Mouse (Mus musculus) heart, embryonic 16.5 days (tissue): ENCODE results near the gene Nol12. TPM values are rescaled to one million over a fixed set of nuclear protein-coding genes. Genes with fewer than 3 reads are reported as not detected.

Source experiments
- ATAC-seq: fragments of 200-750 bp; cut with Nextera tagmentation; replicated peaks from 2 replicates; pipeline ENCODE4 v1.8.0; 2017; ENCODE audit warnings: moderate number of reproducible peaks; ENCODE audit not compliant: insufficient read depth, low FRiP score; ENCODE audit errors: extremely low read depth
- H3K27ac ChIP-seq: fragments of 300-500 bp; sonication (generic); 2 replicates; pipeline ENCODE4 v1.5.1; 2014; ENCODE audit warnings: mild to moderate bottlenecking, low read length, control low read depth, moderate library complexity
- H3K27me3 ChIP-seq: fragments of 300-500 bp; sonication (generic); 2 replicates; pipeline ENCODE4 v1.6.1; 2014; ENCODE audit warnings: low read length, mixed read lengths; ENCODE audit not compliant: control insufficient read depth, insufficient read depth
- H3K36me3 ChIP-seq: fragments of 300-500 bp; sonication (generic); 2 replicates; pipeline ENCODE4 v1.6.1; 2014; ENCODE audit not compliant: control insufficient read depth, insufficient read depth
- H3K4me1 ChIP-seq: fragments of 300-500 bp; sonication (generic); 2 replicates; pipeline ENCODE4 v1.6.1; 2014; ENCODE audit warnings: low read length, mixed read lengths; ENCODE audit not compliant: control insufficient read depth, insufficient read depth
- H3K4me2 ChIP-seq: fragments of 300-500 bp; sonication (generic); 2 replicates; pipeline ENCODE4 v1.6.1; 2014; ENCODE audit warnings: low read depth, mild to moderate bottlenecking, control low read depth, low read length
- H3K4me3 ChIP-seq: fragments of 300-500 bp; sonication (generic); 2 replicates; pipeline ENCODE4 v1.5.1; 2014; ENCODE audit warnings: mild to moderate bottlenecking, control low read depth, low read length
- H3K9ac ChIP-seq: fragments of 300-500 bp; sonication (generic); 2 replicates; pipeline ENCODE4 v1.6.1; 2014; ENCODE audit warnings: low read length, control low read depth
- H3K9me3 ChIP-seq: fragments of 300-500 bp; sonication (generic); replicated peaks from 2 replicates; pipeline ENCODE4 v1.6.1; 2016; ENCODE audit warnings: low read length; ENCODE audit not compliant: control insufficient read depth
- WGBS: fragments of 180-500 bp; shearing (Covaris S2); extraction: QIAGEN DNeasy Blood & Tissue Kit; methylation state at CpG from one replicate; pipeline ENCODE4 v1.1.7; 2014; 5-methylcytosine and 5-hydroxymethylcytosine counted together
- microRNA-seq: library from miRNA; unstranded; fragments of <30 nt; microRNA quantifications from one replicate; pipeline ENCODE4, GENCODE M21; 2017
- polyA plus RNA-seq: library from polyadenylated mRNA; unstranded; fragments of >200 nt; fragmentation: Nextera tagmentation; extraction: Ambion mirVana; gene quantifications from 2 replicates; pipeline ENCODE4 v1.2.1, GENCODE M21; 2015

The Nol12 gene
- polyA plus RNA-seq, 1 experiment from 2014 or later: 33.7 TPM

GRCm38 (mm10) chr15:78990093-78990463 is 55.3 kb downstream of the Nol12 start:
- no peaks in the 10 kb centered on the region for H3K27me3 ChIP-seq

GRCm38 (mm10) chr15:78990970-78991525 is 56.3 kb downstream of the Nol12 start:
- Histone ChIP-seq H3K4me2 (no peak overlapping the region), H3K9ac (no peak overlapping the region), H3K4me3 (no peak overlapping the region), H3K27me3 (no peaks in the 10 kb centered on the region), H3K36me3 (peaks cover 49% of the 10 kb centered on the region), H3K27ac (no peak overlapping the region), H3K4me1 (peaks cover 40% of the 10 kb centered on the region), H3K9me3 (no peaks in the 10 kb centered on the region)
- no peak for ATAC-seq
- 92% methylated on average over 25 of the region's 25 CpGs for WGBS

More at GRCm38 (mm10) chr15:78990093-78990463, 55.3 kb downstream of the Nol12 start:
- Histone ChIP-seq H3K4me1 (peaks cover 44% of the 10 kb centered on the region), H3K4me2 (no peak overlapping the region), H3K36me3 (peaks cover 44% of the 10 kb centered on the region), H3K4me3 (no peak overlapping the region), H3K27ac (peak overlapping the region; percentile 43), H3K9ac (no peak overlapping the region), H3K9me3 (no peaks in the 10 kb centered on the region)
- 86% methylated on average over 9 of the region's 9 CpGs for WGBS
- ATAC-seq: no peak

DNA sequence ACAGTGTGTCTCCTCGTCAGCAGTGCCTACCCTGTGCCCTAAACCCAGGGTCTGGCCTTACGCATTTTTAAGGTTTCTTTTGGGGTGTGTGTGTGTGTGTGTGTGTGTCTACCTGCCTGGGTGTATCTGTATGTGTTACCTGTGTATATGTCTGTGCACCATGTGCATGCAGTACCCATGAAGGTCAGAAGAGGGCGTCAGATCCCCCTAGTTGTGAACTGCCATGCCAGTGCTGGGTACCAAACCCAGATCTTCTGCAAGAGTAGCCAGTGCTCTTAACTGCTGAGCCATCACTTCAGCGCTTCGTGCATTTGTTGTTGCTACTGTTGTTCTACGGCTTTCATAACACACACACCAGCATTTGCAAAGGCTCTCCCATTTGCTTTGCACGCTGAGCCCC is 57.5 kb downstream of the Nol12 start:
- Histone ChIP-seq H3K27me3 (no peaks in the 10 kb centered on the region), H3K4me1 (peaks cover 28% of the 10 kb centered on the region), H3K36me3 (peaks cover 49% of the 10 kb centered on the region), H3K9me3 (no peaks in the 10 kb centered on the region), H3K27ac (no peak overlapping the region), H3K9ac (no peak overlapping the region), H3K4me3 (no peak overlapping the region), H3K4me2 (no peak overlapping the region)
- no peak for ATAC-seq
- 91% methylated on average over 7 of the region's 7 CpGs for WGBS

- WGBS: 97% methylated on average over 24 of the region's 24 CpGs
Observed at GRCm38 (mm10) chr15:78992925-78993324, 58.2 kb downstream of the Nol12 start.

More at GRCm38 (mm10) chr15:78992925-78993324, 58.2 kb downstream of the Nol12 start:
- Histone ChIP-seq H3K9ac (no peak overlapping the region), H3K4me3 (no peak overlapping the region), H3K9me3 (no peaks in the 10 kb centered on the region), H3K27ac (no peak overlapping the region), H3K36me3 (peaks cover 49% of the 10 kb centered on the region), H3K4me1 (peaks cover 24% of the 10 kb centered on the region), H3K4me2 (no peak overlapping the region), H3K27me3 (no peaks in the 10 kb centered on the region)
- ATAC-seq: no peak

Small RNAs within 50 kb of the gene (microRNA-seq; reads per million reads assigned to microRNA genes)
- gene Mir6955: not detected

Other genes with a start within 250 kb of the Nol12 start
- gene Elfn2, start 216.2 kb upstream of the Nol12 start, polyA plus RNA-seq: 0.16 and 0.55 TPM in 2 replicates
- 19.6 and 19.8 TPM in 2 replicates for gene Mfng, start 161.5 kb upstream of the Nol12 start, polyA plus RNA-seq
- gene Card10, start 131.9 kb upstream of the Nol12 start, polyA plus RNA-seq: 6.3 and 7.4 TPM in 2 replicates
- gene Cdc42ep1, start 92.3 kb upstream of the Nol12 start, polyA plus RNA-seq: 29.4 and 38.7 TPM in 2 replicates
- 2.2 TPM in 1 of 2 replicates, not detected in the other for gene Lgals2, start 79.4 kb upstream of the Nol12 start, polyA plus RNA-seq
- gene Gga1, start 57.7 kb upstream of the Nol12 start, polyA plus RNA-seq: 44.9 and 48.9 TPM in 2 replicates
- 0.20 and 0.41 TPM in 2 replicates for gene Gm49510, start 35.3 kb upstream of the Nol12 start, polyA plus RNA-seq
- gene Sh3bp1, start 35.2 kb upstream of the Nol12 start, polyA plus RNA-seq: 19.8 and 20.0 TPM in 2 replicates
- gene Pdxp, start 21.0 kb upstream of the Nol12 start, polyA plus RNA-seq: 16.9 and 18.3 TPM in 2 replicates
- 718 and 722 TPM in 2 replicates for gene Lgals1, start 8.2 kb upstream of the Nol12 start, polyA plus RNA-seq
- 47.9 and 53.7 TPM in 2 replicates for gene Triobp, start 12.8 kb downstream of the Nol12 start, polyA plus RNA-seq
- 301 and 315 TPM in 2 replicates for gene H1f0, start 93.5 kb downstream of the Nol12 start, polyA plus RNA-seq
- gene Galr3, start 107.0 kb downstream of the Nol12 start, polyA plus RNA-seq: not detected in 2 replicates
- 28.4 and 28.5 TPM in 2 replicates for gene Ankrd54, start 128.0 kb downstream of the Nol12 start, polyA plus RNA-seq
- 151 and 161 TPM in 2 replicates for gene Eif3l, start 140.2 kb downstream of the Nol12 start, polyA plus RNA-seq
- 21.1 and 23.2 TPM in 2 replicates for gene Micall1, start 174.0 kb downstream of the Nol12 start, polyA plus RNA-seq
- gene Polr2f, start 206.1 kb downstream of the Nol12 start, polyA plus RNA-seq: 222 and 262 TPM in 2 replicates
- gene 1700088E04Rik, start 206.3 kb downstream of the Nol12 start, polyA plus RNA-seq: 11.0 and 12.0 TPM in 2 replicates
- gene Sox10, start 230.3 kb downstream of the Nol12 start, polyA plus RNA-seq: 0.39 and 0.59 TPM in 2 replicates